Mouse (Mus musculus): ENCODE measurements at regions not wholly inside any gene's neighbourhood (a gene's known extent, or its start where the extent isn't known, plus 50 kb on each side); places are given as distances from the start of the nearest gene placed in this dataset.
"Not testable (repeated sequence)": the region's sequence is repeated elsewhere in the genome, so short reads cannot be mapped to it uniquely, and the experiment has no call there.

GRCm38 (mm10) chr12:69485652-69486651 lies 96.9 kb downstream of the Vcpkmt start:
- DNase-seq, result peak; percentile 26

GRCm38 (mm10) chr12:69481420-69481819 lies 101.4 kb downstream of the Vcpkmt start:
- no peak for DNase-seq

- no peak for DNase-seq
Observed at GRCm38 (mm10) chr12:69476631-69477091, 104.4 kb upstream of the Gm9887 start.

- no peak for DNase-seq
Observed at GRCm38 (mm10) chr12:69476131-69476530, 103.9 kb upstream of the Gm9887 start.

GRCm38 (mm10) chr12:69474916-69475661 lies 102.8 kb upstream of the Gm9887 start:
- DNase-seq, result no peak

- DNase-seq, result no peak
Observed at GRCm38 (mm10) chr12:69474141-69474915, 102.1 kb upstream of the Gm9887 start.

- DNase-seq, result no peak
Observed at GRCm38 (mm10) chr12:69473379-69474057, 101.3 kb upstream of the Gm9887 start.

GRCm38 (mm10) chr12:69472912-69473311 lies 100.7 kb upstream of the Gm9887 start:
- no peak for DNase-seq

- DNase-seq, result no peak
Observed at GRCm38 (mm10) chr12:69471876-69472275, 99.6 kb upstream of the Gm9887 start.

GRCm38 (mm10) chr12:69469004-69469403 lies 96.7 kb upstream of the Gm9887 start:
- DNase-seq, result no peak

GRCm38 (mm10) chr12:69467363-69467762 lies 95.1 kb upstream of the Gm9887 start:
- no peak for DNase-seq

GRCm38 (mm10) chr12:69464906-69465305 lies 92.6 kb upstream of the Gm9887 start:
- DNase-seq, result no peak

GRCm38 (mm10) chr12:69463327-69463726 lies 91.1 kb upstream of the Gm9887 start:
- DNase-seq, result not testable (repeated sequence)

- DNase-seq, result no peak
Observed at GRCm38 (mm10) chr12:69461888-69462840, 89.9 kb upstream of the Gm9887 start.

GRCm38 (mm10) chr12:69460552-69461079 lies 88.4 kb upstream of the Gm9887 start:
- no peak for DNase-seq

- no peak for DNase-seq
Observed at GRCm38 (mm10) chr12:69458170-69458841, 86.0 kb upstream of the Gm9887 start.

GRCm38 (mm10) chr12:69456746-69457145 lies 84.5 kb upstream of the Gm9887 start:
- no peak for DNase-seq

- no peak for DNase-seq
Observed at GRCm38 (mm10) chr12:69456116-69456515, 83.9 kb upstream of the Gm9887 start.

- DNase-seq, result no peak
Observed at GRCm38 (mm10) chr12:69455566-69455965, 83.3 kb upstream of the Gm9887 start.

- no peak for DNase-seq
Observed at GRCm38 (mm10) chr12:69453544-69453943, 81.3 kb upstream of the Gm9887 start.

Data from right cerebral cortex, postnatal 14 days (tissue).